Mouse (Mus musculus) E14TG2a.4 (cell line): ENCODE measurements at regions not wholly inside any gene's neighbourhood (a gene's known extent, or its start where the extent isn't known, plus 50 kb on each side); places are given as distances from the start of the nearest gene placed in this dataset.

Source experiments
- H3K27me3 ChIP-seq: 2 replicates; pipeline ENCODE4 v1.6.1; 2014; ENCODE audit warnings: low read length, control low read depth; ENCODE audit not compliant: insufficient read depth
- H3K36me3 ChIP-seq: 2 replicates; pipeline ENCODE4 v1.6.1; 2014; ENCODE audit warnings: low read length, control low read depth; ENCODE audit not compliant: insufficient read depth
- H3K4me1 ChIP-seq: replicated peaks from 2 replicates; pipeline ENCODE4 v1.6.1; 2014; ENCODE audit warnings: low read depth, low read length, control low read depth
- H3K4me3 ChIP-seq: replicated peaks from 2 replicates; pipeline ENCODE4 v1.5.1; 2014; ENCODE audit warnings: mild to moderate bottlenecking, low read length
- H3K9me3 ChIP-seq: 2 replicates; pipeline ENCODE4 v1.6.1; 2014; ENCODE audit warnings: low read length, control low read depth
- CTCF ChIP-seq: conservative IDR thresholded peaks from 2 replicates; pipeline ENCODE4 v1.5.1; 2014; ENCODE audit warnings: low read length
- NANOG ChIP-seq: IDR thresholded peaks from 2 replicates; pipeline ENCODE4 v1.6.1; 2014; ENCODE audit warnings: borderline replicate concordance, low read length, mixed read lengths
- POU5F1 ChIP-seq: IDR thresholded peaks from 2 replicates; pipeline ENCODE4 v1.6.1; 2014; ENCODE audit warnings: low read length, borderline replicate concordance

- no peak overlapping the region for H3K4me3 ChIP-seq
- peaks cover 14% of the 10 kb centered on the region for H3K4me1 ChIP-seq
- H3K9me3 ChIP-seq: no peaks in the 10 kb centered on the region
- H3K36me3 ChIP-seq: no peaks in the 10 kb centered on the region
- H3K27me3 ChIP-seq: no peaks in the 10 kb centered on the region
- TF ChIP-seq NANOG (no peak), POU5F1 (no peak), CTCF (no peak)
These were observed 180.0 kb downstream of the Gm12728 start for GRCm38 (mm10) chr4:105969628-105970027.

GRCm38 (mm10) chr4:105970056-105970455, 180.4 kb downstream of the Gm12728 start:
- Histone ChIP-seq H3K27me3 (no peaks in the 10 kb centered on the region), H3K4me1 (peaks cover 14% of the 10 kb centered on the region)
- no peak for TF ChIP-seq NANOG
- TF ChIP-seq CTCF: no peak
- no peak for TF ChIP-seq POU5F1

GRCm38 (mm10) chr4:105972736-105973135, 183.1 kb downstream of the Gm12728 start:
- Histone ChIP-seq H3K27me3 (no peaks in the 10 kb centered on the region), H3K4me3 (no peak overlapping the region), H3K9me3 (no peaks in the 10 kb centered on the region), H3K36me3 (no peaks in the 10 kb centered on the region), H3K4me1 (peaks cover 10% of the 10 kb centered on the region)
- TF ChIP-seq POU5F1 (no peak), NANOG (no peak)

More at GRCm38 (mm10) chr4:105970056-105970455, 180.4 kb downstream of the Gm12728 start:
- Histone ChIP-seq H3K9me3 (no peaks in the 10 kb centered on the region), H3K4me3 (no peak overlapping the region), H3K36me3 (no peaks in the 10 kb centered on the region)

GRCm38 (mm10) chr4:105973769-105974397, 184.2 kb downstream of the Gm12728 start:
- no peaks in the 10 kb centered on the region for H3K36me3 ChIP-seq
- peaks cover 10% of the 10 kb centered on the region for H3K4me1 ChIP-seq
- no peaks in the 10 kb centered on the region for H3K9me3 ChIP-seq
- TF ChIP-seq POU5F1: no peak
- no peak for TF ChIP-seq CTCF
- no peak for TF ChIP-seq NANOG
- no peaks in the 10 kb centered on the region for H3K27me3 ChIP-seq
- H3K4me3 ChIP-seq: no peak overlapping the region

GRCm38 (mm10) chr4:105974948-105975347, 185.3 kb downstream of the Gm12728 start:
- no peak for TF ChIP-seq POU5F1
- TF ChIP-seq CTCF: no peak
- no peak for TF ChIP-seq NANOG
- Histone ChIP-seq H3K27me3 (no peaks in the 10 kb centered on the region), H3K9me3 (no peaks in the 10 kb centered on the region), H3K4me3 (no peak overlapping the region), H3K36me3 (no peaks in the 10 kb centered on the region), H3K4me1 (no peaks in the 10 kb centered on the region)

GRCm38 (mm10) chr4:105979048-105979447, 189.4 kb downstream of the Gm12728 start:
- no peaks in the 10 kb centered on the region for H3K4me1 ChIP-seq
- TF ChIP-seq NANOG (no peak), POU5F1 (no peak), CTCF (no peak)
- no peak overlapping the region for H3K4me3 ChIP-seq
- H3K27me3 ChIP-seq: no peaks in the 10 kb centered on the region
- H3K36me3 ChIP-seq: no peaks in the 10 kb centered on the region
- H3K9me3 ChIP-seq: no peaks in the 10 kb centered on the region

- Histone ChIP-seq H3K36me3 (no peaks in the 10 kb centered on the region), H3K9me3 (no peaks in the 10 kb centered on the region), H3K27me3 (no peaks in the 10 kb centered on the region), H3K4me3 (no peak overlapping the region), H3K4me1 (no peaks in the 10 kb centered on the region)
- no peak for TF ChIP-seq CTCF
- TF ChIP-seq POU5F1: no peak
- no peak for TF ChIP-seq NANOG
These were observed 193.3 kb downstream of the Gm12728 start for GRCm38 (mm10) chr4:105983018-105983417.

- Histone ChIP-seq H3K27me3 (no peaks in the 10 kb centered on the region), H3K36me3 (no peaks in the 10 kb centered on the region), H3K9me3 (no peaks in the 10 kb centered on the region), H3K4me3 (no peak overlapping the region), H3K4me1 (no peaks in the 10 kb centered on the region)
- no peak for TF ChIP-seq POU5F1
- TF ChIP-seq CTCF: no peak
- no peak for TF ChIP-seq NANOG
These were observed 198.4 kb downstream of the Gm12728 start for GRCm38 (mm10) chr4:105987963-105988602.

GRCm38 (mm10) chr4:105992581-105993127, 203.0 kb downstream of the Gm12728 start:
- H3K4me3 ChIP-seq: no peak overlapping the region
- H3K27me3 ChIP-seq: peaks cover 2% of the 10 kb centered on the region; the same call in 1 of the 2 replicates
- no peaks in the 10 kb centered on the region for H3K36me3 ChIP-seq
- H3K4me1 ChIP-seq: no peaks in the 10 kb centered on the region
- no peak for TF ChIP-seq NANOG
- TF ChIP-seq POU5F1: no peak
- TF ChIP-seq CTCF: no peak
- no peaks in the 10 kb centered on the region for H3K9me3 ChIP-seq
